Mouse (Mus musculus) urinary bladder, postnatal 14 days (tissue): ENCODE data around the gene 4921507P07Rik.
"Not testable (repeated sequence)": the region's sequence is repeated elsewhere in the genome, so short reads cannot be mapped to it uniquely, and the experiment has no call there.

ENCODE experiments used
- DNase-seq: peaks from one replicate; pipeline ENCODE4 v3.0.0; 2021; ENCODE audit warnings: low spot score

4921507P07Rik gene

DNA sequence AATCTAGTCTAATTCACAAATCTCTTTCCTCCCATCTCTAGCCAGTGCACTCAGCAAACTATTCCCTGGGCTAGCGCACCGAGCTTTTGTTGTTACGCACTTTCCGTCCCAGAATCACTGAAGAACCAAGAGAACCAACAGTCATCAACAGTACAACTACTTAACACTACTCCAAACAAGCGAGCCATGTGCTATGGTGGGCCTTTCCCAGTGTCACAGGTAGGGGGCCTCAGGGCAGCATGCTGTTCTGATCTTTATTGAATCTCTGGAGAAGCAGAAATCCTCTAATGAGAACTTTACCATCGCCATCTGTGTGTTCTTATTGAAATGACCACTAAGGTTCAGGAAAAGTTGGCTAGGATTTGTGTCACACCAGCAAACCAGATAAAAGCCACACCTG is 38.9 kb downstream of the 4921507P07Rik start:
- DNase-seq: no peak

DNA sequence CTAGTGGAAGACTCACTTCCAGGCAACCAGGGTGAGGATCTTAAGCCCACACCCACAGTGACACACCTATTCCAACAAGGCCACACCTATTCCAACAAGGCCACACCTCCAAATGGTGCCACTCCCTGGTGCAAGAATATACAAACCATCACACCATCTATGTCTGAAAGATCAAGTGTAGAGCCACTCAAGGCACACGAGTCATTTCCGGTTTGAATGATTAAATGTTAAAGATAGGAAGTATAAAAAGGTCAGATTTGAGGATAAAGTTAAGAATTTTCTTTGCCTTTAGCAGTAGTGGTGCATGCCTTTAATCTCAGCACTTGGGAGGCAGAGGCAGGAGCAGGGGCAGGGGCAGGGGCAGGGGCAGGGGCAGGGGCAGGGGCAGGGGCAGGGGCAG is 42.2 kb downstream of the 4921507P07Rik start:
- not testable (repeated sequence) for DNase-seq

DNA sequence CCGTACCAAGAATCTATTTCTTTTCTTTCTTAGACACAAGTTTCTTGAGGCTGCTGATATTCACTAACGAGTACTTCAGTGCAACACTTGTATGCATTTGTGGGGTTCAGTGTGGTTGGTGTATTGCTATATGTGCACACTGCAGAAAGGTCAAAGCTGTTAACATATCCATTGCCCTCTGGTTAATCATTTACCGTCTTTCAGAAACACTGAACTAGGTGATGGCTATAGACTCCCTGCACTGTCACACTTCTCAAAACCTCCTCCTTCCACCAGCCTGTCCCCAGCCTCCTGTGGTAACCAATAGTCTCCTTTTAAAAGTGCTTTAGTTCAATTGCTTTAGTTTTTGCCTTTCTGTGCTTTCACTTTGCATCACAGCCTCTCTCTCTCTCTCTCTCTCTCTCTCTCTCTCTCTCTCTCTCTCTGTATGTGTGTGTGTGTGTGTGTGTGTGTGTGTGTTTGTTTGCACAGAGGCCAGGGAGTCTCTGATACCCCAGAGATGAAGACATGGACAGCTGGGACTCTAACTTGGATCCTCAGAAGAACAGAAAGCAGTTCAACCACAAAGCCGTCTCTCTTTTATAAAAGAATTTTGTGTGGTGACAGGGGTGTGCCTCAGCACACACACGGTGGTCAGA is 43.4 kb downstream of the 4921507P07Rik start:
- no peak for DNase-seq

DNA sequence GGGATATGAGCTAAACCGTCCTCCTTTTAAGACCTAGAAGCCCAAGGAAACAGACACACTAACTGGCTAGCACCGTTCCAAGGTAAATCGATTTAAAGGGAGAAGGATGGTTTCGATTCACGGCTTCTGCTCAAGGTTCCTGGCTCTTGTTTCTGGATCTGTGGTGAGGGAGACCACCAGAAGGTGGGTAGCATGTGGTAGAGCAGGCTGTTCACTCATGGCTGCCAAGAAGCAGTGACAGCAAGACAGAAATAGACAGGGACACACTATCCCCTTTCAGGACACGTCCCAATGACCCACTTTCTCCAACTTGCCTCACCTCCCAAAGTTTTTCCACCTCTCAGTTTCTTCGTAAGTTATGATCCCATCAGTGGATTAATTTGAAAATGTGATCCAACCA is 46.6 kb downstream of the 4921507P07Rik start:
- DNase-seq: no peak

DNA sequence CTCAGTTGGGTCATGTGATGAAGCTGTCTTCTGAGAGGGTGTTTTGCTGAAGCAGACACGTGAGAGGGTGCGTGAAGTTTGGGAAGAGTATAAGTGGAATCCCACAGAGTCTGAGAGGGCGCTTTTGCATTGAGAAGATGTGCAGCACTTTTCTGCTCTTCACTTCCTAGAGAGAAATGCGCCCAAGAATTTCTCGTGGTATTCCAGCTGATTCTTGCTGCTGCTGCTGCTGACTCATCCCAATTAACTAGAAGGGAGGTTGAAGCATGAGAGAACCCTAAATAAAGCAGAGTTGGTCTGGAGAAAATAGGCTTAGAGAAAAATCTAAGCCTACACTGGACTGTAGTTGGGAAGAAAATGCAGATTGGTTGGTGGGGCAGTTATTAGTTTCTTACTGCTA is 47.4 kb downstream of the 4921507P07Rik start:
- no peak for DNase-seq

DNA sequence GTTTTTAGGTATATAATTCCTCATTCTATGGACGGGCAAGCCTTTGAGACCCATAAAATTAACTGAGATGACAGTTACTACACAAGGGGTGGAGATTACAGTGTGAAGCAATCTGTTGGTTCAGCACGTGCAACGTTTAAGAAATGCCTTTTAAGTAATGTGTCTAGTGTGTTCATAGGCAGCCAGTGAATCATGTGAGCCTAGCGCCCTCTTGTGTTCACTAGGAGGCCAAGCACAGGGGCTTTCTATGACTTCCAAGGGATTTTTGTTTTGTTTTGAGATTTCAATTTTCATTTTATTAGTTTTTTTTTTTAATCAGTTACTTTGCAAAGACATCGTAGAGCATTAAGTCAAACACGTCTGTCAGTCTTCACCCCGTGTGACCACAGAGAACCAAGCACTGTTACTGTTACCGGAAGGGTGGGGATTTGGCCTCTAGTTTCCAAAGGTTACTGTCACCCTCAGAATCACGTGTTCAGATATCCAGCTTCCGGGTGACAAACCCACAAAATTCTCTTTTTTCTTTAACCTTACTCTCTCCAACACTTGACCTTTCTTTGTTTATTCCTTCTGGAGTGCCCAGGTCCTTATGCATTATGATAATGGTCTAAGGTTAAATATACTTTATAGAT is 50.9 kb downstream of the 4921507P07Rik start:
- DNase-seq: peak; percentile 46

DNA sequence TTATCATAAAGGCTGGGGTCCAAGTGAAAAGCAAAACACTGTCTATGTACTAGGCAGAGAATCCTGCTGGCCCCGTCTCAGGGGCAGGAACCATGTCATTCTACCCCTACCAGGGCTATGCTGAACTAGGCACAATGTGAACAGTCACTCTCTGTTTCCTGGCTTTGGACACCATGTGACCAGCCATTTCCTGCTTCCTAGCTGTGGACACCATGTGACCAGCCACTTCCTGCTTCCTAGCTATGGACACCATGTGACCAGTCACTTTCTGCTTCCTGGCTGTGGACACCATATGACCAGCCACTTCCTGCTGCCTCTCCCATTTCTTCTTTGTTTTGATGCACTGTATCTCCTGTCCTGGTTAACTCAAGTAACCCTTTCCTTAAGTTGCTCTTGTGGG is 53.9 kb downstream of the 4921507P07Rik start:
- DNase-seq: no peak

DNA sequence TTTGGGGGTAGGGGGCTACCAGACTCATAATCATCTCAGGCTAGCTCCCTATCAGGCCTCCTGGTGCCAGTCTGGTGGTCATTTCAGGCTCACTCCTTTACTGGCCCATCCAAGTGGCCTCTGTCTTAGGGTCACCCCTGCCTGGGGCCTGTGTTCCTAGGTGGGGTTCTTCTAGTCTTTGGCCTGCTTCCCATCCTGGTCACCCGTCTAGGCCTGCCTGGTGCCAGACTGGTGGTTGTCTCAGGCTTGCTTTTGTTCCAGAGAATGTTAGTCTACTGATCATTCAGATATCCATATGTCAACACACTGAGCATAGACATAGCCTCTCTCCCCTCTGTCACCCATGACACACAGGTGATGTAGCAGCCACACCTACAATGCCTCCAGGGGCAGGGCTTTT is 56.8 kb downstream of the 4921507P07Rik start:
- peak; percentile 67 for DNase-seq

DNA sequence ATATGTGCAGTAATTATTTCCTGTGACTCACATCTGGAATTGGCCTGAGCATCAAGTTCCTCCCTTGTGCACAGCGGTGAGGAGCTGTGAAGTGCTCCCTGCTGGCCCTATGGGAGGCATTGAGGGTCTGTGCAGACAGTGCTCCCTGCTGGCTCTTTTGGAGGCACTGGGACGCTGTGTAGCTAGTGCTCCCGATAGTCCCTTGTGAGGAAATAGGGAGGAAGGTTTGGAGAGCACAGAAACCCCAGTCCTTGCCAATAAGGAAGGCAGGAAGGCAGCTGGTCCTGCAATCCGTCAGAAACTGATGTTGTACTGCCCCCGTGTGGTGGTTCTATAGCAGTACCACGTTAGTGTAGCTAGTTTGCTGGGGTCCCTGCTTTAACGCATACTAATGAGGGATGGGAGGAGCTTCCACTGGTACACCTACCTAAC is 60.0 kb downstream of the 4921507P07Rik start:
- DNase-seq: peak; percentile 81

DNA sequence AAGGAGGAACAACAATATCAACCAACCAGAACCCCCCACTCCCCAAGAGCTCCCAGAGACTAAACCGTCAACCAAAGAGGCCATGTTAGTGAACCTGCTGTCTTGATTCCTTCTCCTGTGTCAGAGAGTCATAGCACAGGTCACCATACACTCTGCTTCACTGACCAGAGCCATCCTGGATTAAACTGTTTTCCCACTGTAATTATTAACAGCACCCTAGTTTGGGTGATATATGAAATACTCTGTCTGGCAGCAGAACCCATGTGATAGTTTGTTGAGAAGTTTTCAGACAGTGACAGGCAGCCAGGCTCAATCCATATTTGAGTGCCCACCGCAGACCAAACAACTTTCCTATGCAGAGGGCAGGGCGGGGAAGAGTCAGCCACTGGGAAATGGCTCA is 61.1 kb downstream of the 4921507P07Rik start:
- DNase-seq: no peak

DNA sequence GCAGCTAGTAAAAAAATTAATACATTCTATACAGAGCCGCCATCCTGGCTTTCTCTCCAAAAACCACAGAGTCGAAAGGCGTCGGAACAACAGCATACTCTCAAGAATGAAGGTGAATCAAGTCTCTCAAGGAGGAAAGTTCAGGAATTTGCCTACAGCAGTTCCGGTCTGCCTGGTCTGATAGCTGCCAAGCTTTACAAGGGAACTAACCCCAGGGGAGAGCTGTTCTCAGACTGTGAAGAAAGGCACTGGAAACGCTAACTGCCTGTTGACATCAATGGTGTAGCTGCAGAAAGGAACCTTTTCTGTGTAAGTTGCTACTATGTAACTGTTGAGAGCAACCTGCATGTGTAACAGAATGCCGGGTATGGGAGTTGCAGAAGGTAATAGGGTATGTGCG is 64.5 kb downstream of the 4921507P07Rik start:
- DNase-seq: no peak

DNA sequence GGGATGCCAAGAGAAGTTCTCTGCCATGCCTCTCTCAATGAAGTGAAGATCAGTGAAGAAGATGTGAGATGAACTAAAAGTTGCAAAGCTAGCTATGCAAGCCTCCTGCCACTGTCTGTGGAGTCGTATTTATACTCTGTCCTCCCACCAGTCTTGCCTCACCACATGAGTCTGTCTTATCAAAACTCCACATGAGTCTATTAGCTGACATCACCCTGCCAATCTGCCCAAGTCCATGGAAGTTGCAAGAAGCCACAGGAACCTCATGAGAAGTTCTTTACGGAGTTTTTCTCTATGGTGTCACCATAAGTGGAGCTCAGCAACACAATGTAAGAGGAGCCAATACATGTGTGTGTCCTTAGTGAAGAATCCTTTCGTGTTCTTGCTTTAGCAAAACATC is 65.4 kb downstream of the 4921507P07Rik start:
- DNase-seq: no peak

DNA sequence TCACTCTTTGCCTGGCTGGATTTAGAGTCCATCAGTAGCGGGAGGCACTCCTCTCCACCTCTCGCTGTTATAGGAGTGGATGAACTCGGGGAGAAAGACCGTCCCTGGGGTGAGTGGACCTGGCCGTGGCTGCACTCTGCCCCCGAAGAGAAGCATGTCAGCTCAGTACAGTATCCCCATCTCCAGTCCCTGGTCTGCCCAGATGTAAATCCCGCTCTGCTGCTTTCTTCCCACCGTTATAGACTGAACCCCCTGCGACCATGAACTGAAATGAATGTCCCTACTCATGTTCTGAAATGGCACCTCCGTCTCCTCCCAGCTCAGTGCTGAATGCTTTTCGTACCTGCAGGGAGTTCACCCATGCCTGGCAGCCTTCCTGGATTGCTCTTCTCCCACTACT is 67.2 kb downstream of the 4921507P07Rik start:
- DNase-seq: no peak

DNA sequence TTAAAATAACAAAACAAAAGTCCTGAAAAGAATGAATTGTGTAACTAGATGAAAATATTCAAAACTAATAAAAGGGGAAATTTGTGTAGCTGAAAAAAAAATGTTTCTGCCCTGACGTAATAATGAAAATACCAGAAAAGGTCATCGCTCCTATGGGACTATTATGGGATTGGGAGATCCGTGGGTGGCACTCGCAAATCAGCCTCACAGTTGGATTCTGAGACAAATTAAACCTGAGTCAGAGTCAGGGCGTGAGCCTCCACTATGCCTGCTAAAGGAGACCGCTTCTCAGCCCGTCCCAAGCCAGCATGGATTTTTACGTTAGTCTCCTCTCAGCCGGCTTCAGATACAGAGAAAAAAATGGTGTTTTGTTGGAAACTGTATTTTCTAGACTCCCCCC is 69.0 kb downstream of the 4921507P07Rik start:
- no peak for DNase-seq

DNA sequence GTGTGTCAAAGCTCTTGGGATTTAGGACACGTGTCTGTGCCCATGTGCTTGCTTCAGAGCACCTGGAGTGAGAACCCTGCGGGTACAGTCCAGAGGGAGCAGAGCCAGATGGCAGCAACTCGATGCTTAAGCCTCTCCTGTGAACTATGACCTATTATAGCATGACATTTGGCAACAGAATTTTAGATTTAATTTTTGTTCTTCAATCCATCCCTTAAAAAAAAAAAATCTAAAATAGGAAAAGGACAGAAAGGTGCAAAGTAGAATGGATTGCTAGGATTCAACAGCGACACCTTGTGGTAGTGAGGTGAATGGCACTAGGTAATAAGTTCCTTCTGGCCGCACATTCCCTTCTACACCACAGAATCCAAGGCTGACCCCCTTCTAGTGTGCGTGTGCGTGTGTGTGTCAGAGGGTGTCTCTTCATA is 69.8 kb downstream of the 4921507P07Rik start:
- DNase-seq: peak; percentile 83

DNA sequence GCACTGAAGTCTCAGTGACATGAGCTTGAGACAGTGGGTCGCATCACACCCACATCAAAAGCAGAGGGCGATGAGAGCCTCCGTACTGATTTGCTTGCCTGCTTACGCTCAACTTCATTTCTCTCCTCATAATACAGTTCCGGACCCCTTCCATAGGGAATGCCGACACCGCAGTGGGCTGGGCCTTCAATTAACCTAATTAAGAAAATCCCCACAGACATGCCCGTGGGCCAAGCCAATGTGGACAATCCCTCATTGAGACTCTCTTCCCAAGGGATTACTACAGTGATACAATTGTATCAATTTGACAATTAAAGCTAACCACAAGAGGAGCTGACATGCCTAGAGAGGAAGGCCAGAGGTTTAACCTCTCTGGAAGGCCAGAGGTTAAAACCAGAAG is 70.6 kb downstream of the 4921507P07Rik start:
- DNase-seq: no peak

DNA sequence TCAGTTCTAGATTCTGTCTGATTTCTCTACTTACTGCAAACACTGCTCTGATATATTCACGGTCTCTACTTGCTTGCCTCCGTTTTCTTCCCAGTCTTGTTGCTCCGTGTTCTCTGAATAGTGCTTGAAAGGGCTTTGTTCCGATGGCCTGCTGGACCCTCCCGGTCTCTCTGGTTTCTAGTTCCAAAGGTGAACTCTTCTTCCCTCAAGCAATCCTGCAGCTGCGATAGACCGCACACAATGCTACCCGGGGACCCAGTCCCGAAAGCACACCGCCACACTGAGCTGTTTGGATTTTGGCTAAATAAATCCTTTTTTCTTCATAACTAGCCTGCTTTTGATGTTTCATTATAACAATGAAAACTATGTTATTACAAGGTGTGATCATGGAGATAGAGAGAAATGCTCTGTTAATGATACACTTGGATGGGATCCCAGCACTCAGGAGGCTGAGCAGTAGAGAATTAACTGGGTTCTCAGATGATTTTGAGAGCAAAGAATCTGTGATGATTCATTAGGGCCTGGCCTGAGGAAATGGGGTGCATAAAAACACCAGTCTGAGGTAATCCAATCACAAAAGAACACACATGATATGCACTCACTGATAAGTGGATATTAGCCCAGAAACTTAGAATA is 72.1 kb downstream of the 4921507P07Rik start:
- DNase-seq: no peak
